Mouse (Mus musculus) liver, embryonic 14.5 days (tissue): ENCODE data around the gene Rasa4. TPM values are rescaled to one million over a fixed set of nuclear protein-coding genes. Genes with fewer than 3 reads are reported as not detected.
A peak's percentile ranks its signal among the peaks of the same experiment; 100 is the strongest.
"Not testable (repeated sequence)": the region's sequence is repeated elsewhere in the genome, so short reads cannot be mapped to it uniquely, and the experiment has no call there.

Experiments
- ATAC-seq: fragments of 200-750 bp; cut with Nextera tagmentation; 2 replicates; pipeline ENCODE4 v1.8.0; 2017; ENCODE audit warnings: moderate number of reproducible peaks, mild to moderate bottlenecking, moderate library complexity; ENCODE audit not compliant: insufficient read depth
- DNase-seq, 3 experiments: peaks; one replicate each; pipeline ENCODE4 v3.0.0-alpha.2; 2012 to 2013; ENCODE audit warnings: low read depth in 3 of 3, low spot score in 3 of 3
- H3K27ac ChIP-seq: fragments of 300-500 bp; sonication (generic); 2 replicates; pipeline ENCODE4 v1.5.1; 2014; ENCODE audit warnings: moderate library complexity, mild to moderate bottlenecking, control low read depth, inconsistent platforms
- H3K27me3 ChIP-seq: fragments of 300-500 bp; sonication (generic); 2 replicates; pipeline ENCODE4 v1.6.1; 2014; ENCODE audit warnings: mild to moderate bottlenecking, low read length, moderate library complexity; ENCODE audit not compliant: control insufficient read depth, insufficient read depth
- H3K36me3 ChIP-seq: fragments of 300-500 bp; sonication (generic); replicated peaks from 2 replicates; pipeline ENCODE4 v1.6.1; 2014; ENCODE audit warnings: low read depth; ENCODE audit not compliant: control insufficient read depth, insufficient read depth
- H3K4me1 ChIP-seq, 2 experiments: fragments of 200-500 bp in 1 of 2; fragments of 300-500 bp in 1 of 2; sonication (generic) in 1 of 2; replicated peaks; 2 replicates each; pipeline ENCODE4 v1.6.1; 2012 to 2014; ENCODE audit warnings: antibody characterized with exemption in 1 of 2, inconsistent platforms in 1 of 2, low read length in 1 of 2; ENCODE audit not compliant: control insufficient read depth in 2 of 2, insufficient read depth in 2 of 2
- H3K4me2 ChIP-seq: fragments of 300-500 bp; sonication (generic); 2 replicates; pipeline ENCODE4 v1.6.1; 2014; ENCODE audit warnings: low read depth, mild to moderate bottlenecking, control low read depth, moderate library complexity
- H3K4me3 ChIP-seq, 2 experiments: fragments of 200-500 bp in 1 of 2; fragments of 300-500 bp in 1 of 2; sonication (generic) in 1 of 2; 2 replicates each; pipeline ENCODE4 v1.5.1; 2012 to 2014; ENCODE audit warnings: low read depth in 2 of 2, low read length in 2 of 2, mild to moderate bottlenecking in 2 of 2, control low read depth in 1 of 2, inconsistent platforms in 1 of 2, moderate library complexity in 1 of 2; ENCODE audit not compliant: insufficient read depth in 1 of 2
- H3K9ac ChIP-seq: fragments of 300-500 bp; sonication (generic); replicated peaks from 2 replicates; pipeline ENCODE4 v1.6.1; 2014; ENCODE audit warnings: mild to moderate bottlenecking, control low read depth, moderate library complexity
- H3K9me3 ChIP-seq: fragments of 300-500 bp; sonication (generic); 2 replicates; pipeline ENCODE4 v1.6.1; 2016; ENCODE audit warnings: low read length, mixed read lengths; ENCODE audit not compliant: control insufficient read depth
- CTCF ChIP-seq: IDR thresholded peaks from 2 replicates; pipeline ENCODE4 v1.5.1; 2016; ENCODE audit warnings: antibody characterized with exemption, low read depth, control low read depth
- EP300 ChIP-seq: IDR thresholded peaks from 2 replicates; pipeline ENCODE4 v1.6.1; 2016; ENCODE audit warnings: antibody characterized with exemption, low read depth
- WGBS: fragments of 180-500 bp; shearing (Covaris S2); extraction: QIAGEN DNeasy Blood & Tissue Kit; methylation state at CpG from one replicate; pipeline ENCODE4 v1.1.7; 2014; ENCODE audit not compliant: insufficient replicate concordance; 5-methylcytosine and 5-hydroxymethylcytosine counted together
- polyA plus RNA-seq, 2 experiments: library from polyadenylated mRNA; depleted of rRNA in 1 of 2; stranded (reverse) in 1 of 2; unstranded in 1 of 2; fragments of >200 nt; fragmentation: Nextera tagmentation in 1 of 2; extraction: Ambion mirVana in 1 of 2; gene quantifications; 2 replicates each; pipeline versions ENCODE4 v1.2.1 to v1.2.3; 2012 to 2014

Gene Rasa4
- polyA plus RNA-seq, 2 experiments = 0.93 to 1.4 TPM

GRCm38 (mm10) chr5:136054301-136055077 lies 29.2 kb upstream of the Rasa4 start, which contains the start of gene Upk3bl:
Upk3bl (plus strand) TSS chr5:136054492.
- no peak for DNase-seq
- no peaks in the 10 kb centered on the region for H3K36me3 ChIP-seq
- 68% methylated on average over 11 of the region's 11 CpGs for WGBS

GRCm38 (mm10) chr5:136056062-136056461 lies 27.7 kb upstream of the Rasa4 start:
- 31% methylated on average over 4 of the region's 4 CpGs for WGBS
- DNase-seq (no peak), ATAC-seq (no peak)
- H3K4me3 ChIP-seq = no peak overlapping the region
- TF ChIP-seq CTCF (no peak), EP300 (no peak)
- no peaks in the 10 kb centered on the region for H3K4me1 ChIP-seq
- no peaks in the 10 kb centered on the region for H3K9me3 ChIP-seq
- H3K27me3 ChIP-seq = no peaks in the 10 kb centered on the region
- no peaks in the 10 kb centered on the region for H3K36me3 ChIP-seq
- H3K27ac ChIP-seq = no peak overlapping the region
- no peak overlapping the region for H3K4me2 ChIP-seq
- no peak overlapping the region for H3K9ac ChIP-seq

More at GRCm38 (mm10) chr5:136054301-136055077, 29.2 kb upstream of the Rasa4 start, which contains the start of gene Upk3bl:
- Histone ChIP-seq H3K9me3 (no peaks in the 10 kb centered on the region), H3K9ac (no peak within 1 kb of the TSS), H3K4me2 (no peak within 1 kb of the TSS), H3K4me3 (no peak within 1 kb of the TSS), H3K27me3 (no peaks in the 10 kb centered on the region), H3K27ac (no peak within 1 kb of the TSS), H3K4me1 (no peaks in the 10 kb centered on the region)
- TF ChIP-seq CTCF (no peak), EP300 (no peak)
- no peak for ATAC-seq

- H3K4me3 ChIP-seq = no peak overlapping the region
- H3K9ac ChIP-seq = no peak overlapping the region
- no peak overlapping the region for H3K4me2 ChIP-seq
- no peaks in the 10 kb centered on the region for H3K4me1 ChIP-seq
- 12% methylated on average over 8 of the region's 8 CpGs for WGBS
- H3K27me3 ChIP-seq = no peaks in the 10 kb centered on the region
- no peak for TF ChIP-seq EP300
- TF ChIP-seq CTCF = no peak
- no peak overlapping the region for H3K27ac ChIP-seq
- no peak for ATAC-seq
- DNase-seq = no peak
- no peaks in the 10 kb centered on the region for H3K36me3 ChIP-seq
- no peaks in the 10 kb centered on the region for H3K9me3 ChIP-seq
Observed at GRCm38 (mm10) chr5:136057085-136057484, 26.6 kb upstream of the Rasa4 start.

GRCm38 (mm10) chr5:136061567-136061966 lies 22.1 kb upstream of the Rasa4 start:
- H3K27ac ChIP-seq = no peak overlapping the region
- DNase-seq (peak in 2 of 3 experiments; percentile 18 to 22), ATAC-seq (no peak)
- WGBS = 10% methylated on average over 12 of the region's 12 CpGs
- H3K9ac ChIP-seq = no peak overlapping the region
- peak; percentile 97 for TF ChIP-seq CTCF
- no peak for TF ChIP-seq EP300
- H3K4me2 ChIP-seq = no peak overlapping the region
- H3K36me3 ChIP-seq = no peaks in the 10 kb centered on the region
- H3K4me3 ChIP-seq = no peak overlapping the region
- H3K27me3 ChIP-seq = no peaks in the 10 kb centered on the region
- H3K9me3 ChIP-seq = no peaks in the 10 kb centered on the region
- H3K4me1 ChIP-seq = no peaks in the 10 kb centered on the region

- DNase-seq (no peak), ATAC-seq (no peak)
- Histone ChIP-seq H3K4me2 (no peak overlapping the region), H3K36me3 (no peaks in the 10 kb centered on the region), H3K4me3 (no peak overlapping the region), H3K9me3 (no peaks in the 10 kb centered on the region), H3K4me1 (no peaks in the 10 kb centered on the region), H3K27me3 (no peaks in the 10 kb centered on the region), H3K9ac (no peak overlapping the region), H3K27ac (no peak overlapping the region)
- TF ChIP-seq CTCF = no peak
- TF ChIP-seq EP300 = no peak
- 71% methylated on average over 10 of the region's 10 CpGs for WGBS
Observed at GRCm38 (mm10) chr5:136063920-136064319, 19.8 kb upstream of the Rasa4 start.

- WGBS = 28% methylated on average over 11 of the region's 11 CpGs
- DNase-seq, H3K4me1 ChIP-seq, H3K9ac ChIP-seq, H3K4me2 ChIP-seq, H3K9me3 ChIP-seq, H3K36me3 ChIP-seq, ATAC-seq, H3K4me3 ChIP-seq, H3K27me3 ChIP-seq, H3K27ac ChIP-seq: not testable (repeated sequence)
Observed at GRCm38 (mm10) chr5:136066404-136067148, 17.1 kb upstream of the Rasa4 start.
